Mouse (Mus musculus) adrenal gland, postnatal 14 days (tissue): ENCODE data around the gene Rufy1. TPM values are rescaled to one million over a fixed set of nuclear protein-coding genes. Genes with fewer than 3 reads are reported as not detected.

Source experiments
- DNase-seq: peaks from one replicate; pipeline ENCODE4 v3.0.0; 2021; ENCODE audit warnings: mixed read lengths
- long read RNA-seq, 2 experiments: library from polyadenylated mRNA; stranded (forward); transcript quantifications; one replicate each; pipeline ENCODE4 v2.0.0; 2021
- total RNA-seq: library from RNA; stranded (reverse); gene quantifications from 2 replicates; pipeline ENCODE4 v1.2.3, GENCODE M21; 2021

Gene Rufy1
- 27.1 and 29.5 TPM in 2 replicates for total RNA-seq
- long read RNA-seq, experiment 1, transcript Rufy1-201 (18 exons, 2,688 nt), result major isoform, 64 of 73 reads
- long read RNA-seq, experiment 1, partial matches to known transcripts, result 4 of 73 reads
- long read RNA-seq, experiment 1, other reads (novel, unspliced or antisense), result 5 of 73 reads
- long read RNA-seq, experiment 2, transcript Rufy1-201 (18 exons, 2,688 nt), result major isoform, 40 of 45 reads
- long read RNA-seq, experiment 2, partial matches to known transcripts, result 1 of 45 reads
- long read RNA-seq, experiment 2, other reads (novel, unspliced or antisense), result 4 of 45 reads

GRCm38 (mm10) chr11:50430277-50431133, at the start of gene Rufy1:
TSS of gene Rufy1 (minus strand) at chr11:50431125.
- DNase-seq, result peak; percentile 90

GRCm38 (mm10) chr11:50478072-50478471, 47.1 kb upstream of the Rufy1 start:
- DNase-seq, result no peak

- DNase-seq, result no peak
These were observed 46.7 kb upstream of the Rufy1 start for GRCm38 (mm10) chr11:50477486-50478070.

DNA sequence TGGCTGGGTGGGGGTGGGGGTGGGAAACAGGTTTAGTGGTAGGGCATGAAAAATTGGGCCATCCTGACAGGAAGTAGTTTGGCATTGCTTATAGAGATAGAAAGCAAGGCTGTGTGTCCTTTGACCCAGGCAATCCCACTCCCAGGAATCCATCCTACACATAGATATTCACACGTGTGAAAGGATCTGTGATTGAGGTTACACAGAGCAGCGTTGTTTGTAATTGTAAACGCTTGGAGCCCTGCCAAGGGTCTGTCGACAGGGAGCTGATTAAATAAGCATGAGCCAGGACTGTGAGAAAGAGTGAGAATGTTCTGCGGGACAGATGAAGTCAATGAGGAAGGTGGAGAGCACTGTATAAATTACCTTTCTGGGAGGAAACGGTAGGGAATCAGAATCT, 46.0 kb upstream of the Rufy1 start:
- DNase-seq, result no peak

DNA sequence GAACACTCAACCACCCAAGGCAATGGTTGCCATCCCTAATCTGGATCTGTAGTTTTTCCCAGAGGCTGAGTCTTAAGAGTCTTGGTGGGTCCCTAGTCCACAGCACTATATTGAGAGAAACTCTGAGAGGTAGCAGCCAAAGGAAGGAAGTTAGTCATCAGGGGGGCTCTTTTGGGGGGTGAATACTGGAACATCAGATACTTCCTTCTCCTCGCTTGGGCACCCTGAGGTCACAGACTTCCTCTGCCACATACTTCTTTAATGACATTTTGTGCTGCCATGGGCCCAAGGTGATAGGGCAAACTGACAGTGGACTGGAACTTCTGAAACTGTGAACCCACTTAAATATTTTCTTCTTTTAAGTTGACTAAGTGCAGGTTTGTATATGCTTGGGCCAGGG, 43.0 kb upstream of the Rufy1 start:
- DNase-seq, result no peak

- DNase-seq, result no peak
These were observed 41.4 kb upstream of the Rufy1 start for GRCm38 (mm10) chr11:50472161-50472939.

DNA sequence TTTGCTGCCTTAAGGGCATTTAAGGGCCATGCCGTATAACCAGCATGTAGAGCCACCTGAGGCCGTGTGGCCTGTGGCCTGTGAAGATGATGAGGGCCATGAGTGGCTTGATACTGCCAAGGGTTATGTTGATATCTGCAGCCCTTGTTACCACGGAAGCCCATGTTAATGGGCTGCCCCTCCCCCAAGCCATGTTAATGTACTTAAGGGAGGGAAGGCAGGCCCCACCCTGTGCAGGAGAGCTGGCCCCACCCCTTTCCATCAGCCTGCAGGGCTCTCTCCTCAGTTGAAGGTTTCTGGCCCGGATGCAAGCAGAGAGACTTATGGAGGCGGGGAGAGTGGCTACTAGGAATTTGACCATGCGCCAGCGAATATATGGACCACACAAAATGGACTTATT, 30.6 kb upstream of the Rufy1 start:
- DNase-seq, result no peak

GRCm38 (mm10) chr11:50459250-50459649, 28.3 kb upstream of the Rufy1 start:
- DNase-seq, result peak; percentile 24

DNA sequence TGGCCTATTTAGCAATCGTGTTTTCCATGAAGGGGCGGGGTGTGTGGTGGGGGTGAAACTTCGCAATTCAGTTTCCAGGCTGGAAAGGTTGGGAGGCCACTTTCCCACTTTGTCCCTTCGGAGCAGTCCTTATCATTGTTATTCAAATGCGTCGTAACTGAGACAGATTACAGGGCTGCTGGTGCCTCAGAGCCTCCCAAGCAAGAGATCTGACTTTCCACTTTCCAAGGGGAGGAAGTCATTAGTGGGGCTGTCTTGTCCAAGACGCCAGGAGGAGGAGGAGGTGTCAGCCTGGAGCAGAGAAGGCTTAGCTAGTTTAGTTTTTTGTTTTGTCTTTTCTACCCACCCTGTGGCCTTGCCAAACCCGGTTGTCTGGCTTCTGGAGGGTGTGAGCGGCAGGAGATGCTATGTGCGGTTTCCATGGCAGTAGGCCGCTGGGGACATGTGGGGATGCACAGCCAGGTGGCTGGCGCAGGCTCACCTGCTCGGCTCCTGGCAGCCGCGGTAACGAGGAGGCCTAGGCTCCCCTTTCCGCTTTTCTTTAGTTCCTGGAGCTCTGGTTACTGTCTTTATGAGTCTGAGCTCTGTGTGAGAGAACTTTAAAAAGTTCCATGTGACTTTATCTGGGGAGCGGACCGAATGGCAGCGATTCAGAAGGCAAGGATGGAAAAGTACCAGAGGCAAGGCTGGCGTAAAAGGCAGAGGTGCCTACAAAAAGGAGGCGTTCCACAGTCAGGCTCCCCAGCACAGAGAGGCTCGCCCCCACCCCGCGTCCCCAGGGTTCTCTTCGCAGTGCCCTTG, 26.4 kb upstream of the Rufy1 start:
- DNase-seq, result peak; percentile 70

GRCm38 (mm10) chr11:50456455-50456854, 25.5 kb upstream of the Rufy1 start:
- DNase-seq, result no peak

GRCm38 (mm10) chr11:50454934-50455333, 24.0 kb upstream of the Rufy1 start:
- DNase-seq, result no peak

DNA sequence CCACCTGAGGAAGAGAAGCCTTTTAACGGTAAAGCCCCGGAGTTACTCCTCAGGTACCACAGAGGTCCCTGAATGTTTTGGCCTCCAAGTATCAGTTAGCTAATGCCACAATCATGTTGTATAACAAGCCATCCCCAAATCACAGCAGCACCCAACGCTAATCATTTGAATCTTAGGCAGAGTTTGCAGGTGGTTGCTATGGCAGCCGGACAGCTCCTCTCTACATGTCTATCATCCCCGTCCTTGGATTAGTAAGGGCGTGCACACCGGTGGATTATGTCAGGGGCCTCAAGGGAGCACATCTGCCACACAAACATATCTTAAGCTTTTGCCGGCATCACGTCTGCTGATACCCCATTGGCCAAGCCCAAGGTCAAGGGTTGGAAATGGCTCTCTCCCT, 19.3 kb upstream of the Rufy1 start:
- DNase-seq, result no peak

GRCm38 (mm10) chr11:50448163-50448562, 17.2 kb upstream of the Rufy1 start:
- peak; percentile 23 for DNase-seq

GRCm38 (mm10) chr11:50443259-50444065, 12.5 kb upstream of the Rufy1 start:
- DNase-seq, result no peak

GRCm38 (mm10) chr11:50441637-50442036, 10.7 kb upstream of the Rufy1 start:
- DNase-seq, result no peak

- peak; percentile 48 for DNase-seq
These were observed 9.8 kb upstream of the Rufy1 start for GRCm38 (mm10) chr11:50440691-50441090.

GRCm38 (mm10) chr11:50439857-50440256, 8.9 kb upstream of the Rufy1 start:
- peak; percentile 47 for DNase-seq

DNA sequence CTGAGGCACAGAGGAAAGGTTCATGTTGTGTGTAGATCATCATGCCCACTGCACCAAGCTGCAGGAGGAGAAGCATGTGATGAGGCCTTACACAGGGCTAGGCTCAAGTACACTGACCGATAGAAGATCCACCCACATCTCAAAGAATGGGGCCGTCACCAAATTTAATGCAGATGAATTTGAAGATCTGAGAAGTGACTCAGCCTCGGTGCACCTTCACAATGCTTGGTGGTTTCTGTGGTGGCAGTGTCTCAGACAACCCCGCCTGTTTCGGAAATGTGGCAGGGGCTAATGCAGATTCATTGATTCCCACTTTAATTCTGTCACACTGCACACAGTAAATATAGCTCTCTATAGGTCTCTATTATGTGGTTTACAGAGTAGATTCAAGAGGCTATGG, 2.0 kb upstream of the Rufy1 start:
- DNase-seq, result no peak

GRCm38 (mm10) chr11:50432069-50432440, 1.1 kb upstream of the Rufy1 start:
- no peak for DNase-seq
